Mouse (Mus musculus) liver, embryonic 14.5 days (tissue): ENCODE measurements at regions not wholly inside any gene's neighbourhood (a gene's known extent, or its start where the extent isn't known, plus 50 kb on each side); places are given as distances from the start of the nearest gene placed in this dataset.

Source experiments
- CTCF ChIP-seq: IDR thresholded peaks from 2 replicates; pipeline ENCODE4 v1.5.1; 2016; ENCODE audit warnings: antibody characterized with exemption, low read depth, control low read depth
- EP300 ChIP-seq: IDR thresholded peaks from 2 replicates; pipeline ENCODE4 v1.6.1; 2016; ENCODE audit warnings: antibody characterized with exemption, low read depth

DNA sequence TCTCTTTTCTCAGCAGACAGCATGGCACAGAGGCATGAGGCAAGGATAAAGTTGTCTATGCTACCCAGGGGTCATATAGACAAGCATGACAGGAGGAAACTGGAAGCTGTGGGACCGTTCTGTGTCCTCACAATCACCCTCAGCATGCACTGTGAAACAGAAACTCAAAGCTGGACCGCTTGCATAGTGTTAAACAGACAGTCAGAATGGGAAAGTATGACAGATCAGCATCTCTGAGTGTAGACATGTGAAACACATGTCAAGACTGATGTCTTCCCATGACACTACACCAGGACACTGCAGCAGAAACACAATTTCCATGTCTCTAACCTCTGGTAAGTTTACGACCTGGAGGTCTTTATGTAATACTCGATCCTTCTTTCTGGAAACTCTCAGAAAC is 330.9 kb upstream of the Intu start:
- no peak for TF ChIP-seq CTCF
- TF ChIP-seq EP300, result no peak
